Mouse (Mus musculus) ovary, postnatal 36 days (tissue): ENCODE measurements around the gene Med29.

ENCODE experiments used
- DNase-seq: peaks from one replicate; pipeline ENCODE4 v3.0.0; 2022; ENCODE audit warnings: low spot score, mixed read lengths

The Med29 gene

DNA sequence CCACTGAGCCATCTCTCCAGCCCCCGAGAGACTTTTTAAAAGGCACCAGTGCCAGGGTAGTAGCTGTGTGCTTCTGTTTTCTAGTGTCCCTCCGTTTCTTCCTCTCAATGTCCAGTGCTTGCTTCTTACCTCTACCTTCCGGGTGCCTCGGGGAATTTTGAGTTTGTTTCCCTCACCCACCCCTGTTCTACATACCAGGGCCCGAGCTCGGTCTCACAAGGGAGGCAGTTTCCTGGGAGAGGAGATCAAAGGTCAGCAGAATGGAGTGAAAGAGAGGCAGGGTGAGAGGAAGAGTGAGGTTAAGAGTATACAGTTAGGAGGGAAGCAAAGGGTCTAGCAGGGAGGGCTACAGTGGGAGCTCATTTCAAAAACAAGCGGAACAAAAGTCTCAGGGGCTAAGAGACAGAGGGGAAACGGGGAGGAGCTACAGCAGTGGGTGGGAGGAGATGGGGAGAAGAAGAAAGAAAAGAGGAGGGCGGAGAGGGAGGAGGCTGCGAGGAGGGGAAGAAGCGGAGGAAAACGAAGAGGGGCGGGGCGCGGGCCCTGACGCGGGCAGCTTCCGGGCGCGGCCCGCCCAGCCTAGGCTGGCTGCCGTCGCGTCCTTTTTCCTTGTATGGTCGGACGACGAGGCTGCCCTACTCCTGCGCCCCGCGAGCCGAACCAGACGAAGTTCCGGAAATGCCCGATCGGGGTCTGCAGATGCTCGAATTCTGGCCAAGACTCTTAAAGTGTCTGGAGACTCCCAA is 17.2 kb downstream of the Med29 start:
- DNase-seq, result peak; percentile 91

DNA sequence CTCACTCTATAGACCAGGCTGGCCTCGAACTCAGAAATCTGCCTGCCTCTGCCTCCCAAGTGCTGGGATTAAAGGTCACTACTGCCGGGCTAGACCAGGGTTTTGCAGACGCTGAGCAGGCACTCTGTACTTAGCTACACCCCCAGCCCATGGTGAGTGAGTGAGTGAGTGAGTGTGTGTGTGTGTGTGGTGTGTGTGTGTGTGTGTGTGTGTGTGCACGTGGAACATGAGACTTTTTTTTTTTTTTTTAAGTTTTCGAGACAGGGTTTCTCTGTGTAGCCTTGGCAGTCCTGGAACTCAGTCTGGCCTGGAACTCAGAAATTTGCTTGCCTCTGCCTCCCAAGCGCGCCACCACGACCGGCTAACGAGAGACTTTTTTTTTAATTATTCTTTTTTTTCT is 17.9 kb downstream of the Med29 start:
- no peak for DNase-seq

DNA sequence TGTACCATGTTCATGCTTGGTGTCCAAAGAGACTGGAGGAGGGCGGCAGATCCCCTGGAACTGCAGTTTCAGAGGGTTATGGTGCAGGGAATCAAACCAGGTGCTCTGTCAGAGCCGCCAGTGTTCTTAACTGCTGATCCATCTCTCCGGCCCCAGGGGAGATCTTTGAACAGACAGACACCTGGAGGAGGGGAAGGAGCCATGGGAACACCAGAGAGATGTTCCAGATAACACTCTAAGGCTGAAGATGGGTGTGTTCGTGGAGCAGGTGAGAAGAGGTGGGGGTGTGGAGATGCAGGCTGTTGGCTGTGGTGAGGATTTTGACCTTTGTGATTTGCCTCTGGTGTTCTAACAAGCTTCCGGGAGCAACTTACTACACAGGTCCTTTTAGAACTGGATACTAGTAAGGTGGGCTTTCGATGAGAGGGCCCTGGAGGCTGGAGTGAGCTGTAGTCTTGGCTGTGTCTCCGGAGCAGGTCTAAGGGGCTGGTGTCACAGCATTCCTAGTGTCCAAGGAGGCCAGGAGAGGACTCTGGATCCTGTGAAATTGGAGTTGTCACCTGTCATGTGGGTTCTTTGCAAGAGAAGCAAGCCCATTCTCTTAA is 18.5 kb downstream of the Med29 start:
- no peak for DNase-seq

DNA sequence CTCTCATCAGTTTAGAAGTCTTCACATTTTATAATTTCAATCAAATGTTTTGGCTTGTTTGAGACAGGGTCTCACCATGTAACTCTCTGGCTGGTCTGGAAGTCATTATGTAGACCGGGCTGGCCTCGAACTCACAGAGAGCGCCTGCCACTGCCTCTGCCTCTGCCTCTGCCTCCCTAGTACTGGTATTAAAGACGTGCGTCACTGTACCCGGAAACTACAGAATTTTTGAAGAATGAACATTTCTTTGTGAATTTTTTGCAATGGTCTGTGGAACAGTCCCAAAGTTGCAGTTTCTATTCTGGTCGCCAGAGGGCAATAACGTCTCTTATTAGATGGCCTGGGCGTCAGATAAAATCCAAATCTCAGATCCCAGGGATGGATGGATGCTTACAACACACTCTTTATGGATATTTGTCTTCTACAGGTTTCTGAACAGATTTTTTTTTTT is 19.4 kb downstream of the Med29 start:
- DNase-seq, result no peak

DNA sequence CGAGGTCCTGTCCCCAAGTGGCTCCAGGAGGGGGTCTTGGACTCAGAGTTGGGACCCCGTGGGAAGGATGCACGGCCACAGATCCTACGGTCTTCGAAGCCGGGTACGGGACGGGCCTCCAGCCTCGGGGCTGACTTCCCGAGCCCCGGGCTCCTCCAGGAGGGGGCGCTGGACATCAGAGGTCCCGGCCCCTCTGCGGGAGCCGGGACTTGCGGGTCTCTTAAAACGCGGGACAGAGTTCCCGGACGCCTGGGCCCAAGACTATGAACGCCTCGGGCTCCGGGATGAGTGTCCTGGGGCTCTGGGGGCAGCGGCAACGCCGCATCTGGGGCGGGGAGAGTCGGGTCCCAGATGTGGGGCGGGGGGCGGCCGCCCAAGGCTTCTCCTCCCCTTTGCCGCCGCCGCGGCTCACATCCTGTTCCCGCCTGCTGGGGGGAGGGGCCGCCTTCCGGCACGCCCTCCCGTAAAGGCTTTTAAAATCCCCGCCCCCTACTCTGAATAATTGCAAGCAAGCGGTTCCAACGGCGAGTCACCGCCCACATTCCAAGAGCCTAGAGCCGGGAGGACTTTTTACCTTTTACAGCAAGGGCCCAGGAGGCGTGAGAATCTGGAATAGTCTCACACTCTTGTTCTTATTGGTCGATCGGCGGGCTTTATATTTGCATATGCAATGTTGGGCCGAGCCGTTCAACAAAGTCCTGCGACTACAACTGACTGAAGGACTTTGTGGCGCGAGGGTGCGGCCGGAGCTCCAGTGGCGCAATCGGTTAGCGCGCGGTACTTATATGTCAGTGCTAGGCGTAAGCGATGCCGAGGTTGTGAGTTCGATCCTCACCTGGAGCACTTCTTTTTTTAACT is 20.0 kb downstream of the Med29 start, which contains the start of gene Plekhg2:
Plekhg2 (minus strand) TSS at position 349 of the 858 bp plus-strand sequence.
- DNase-seq, result peak; percentile 96

DNA sequence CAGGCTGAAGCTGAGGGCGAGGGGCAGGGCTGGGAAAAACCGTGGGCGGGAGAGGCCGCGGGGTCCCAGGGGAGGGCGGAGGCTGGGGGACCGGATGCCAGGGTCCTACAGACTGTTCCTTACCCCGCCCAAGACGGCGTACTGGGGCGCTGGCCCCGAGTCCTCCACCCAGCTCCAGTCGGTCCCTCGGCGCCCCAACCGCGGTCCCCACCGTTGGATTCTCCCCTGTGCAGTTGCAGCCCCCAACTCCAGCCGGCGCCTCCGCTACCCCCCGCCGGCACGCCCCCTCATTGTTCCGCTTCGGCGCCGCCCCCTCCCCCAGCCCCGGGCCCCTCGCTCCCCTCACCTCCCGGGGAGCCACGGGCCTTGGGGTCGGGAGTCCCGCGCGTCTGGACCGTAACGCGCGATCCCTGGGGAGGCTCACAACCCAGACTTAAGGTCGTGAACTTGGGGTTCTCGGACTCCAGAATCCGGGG is 21.0 kb downstream of the Med29 start:
- peak; percentile 68 for DNase-seq

DNA sequence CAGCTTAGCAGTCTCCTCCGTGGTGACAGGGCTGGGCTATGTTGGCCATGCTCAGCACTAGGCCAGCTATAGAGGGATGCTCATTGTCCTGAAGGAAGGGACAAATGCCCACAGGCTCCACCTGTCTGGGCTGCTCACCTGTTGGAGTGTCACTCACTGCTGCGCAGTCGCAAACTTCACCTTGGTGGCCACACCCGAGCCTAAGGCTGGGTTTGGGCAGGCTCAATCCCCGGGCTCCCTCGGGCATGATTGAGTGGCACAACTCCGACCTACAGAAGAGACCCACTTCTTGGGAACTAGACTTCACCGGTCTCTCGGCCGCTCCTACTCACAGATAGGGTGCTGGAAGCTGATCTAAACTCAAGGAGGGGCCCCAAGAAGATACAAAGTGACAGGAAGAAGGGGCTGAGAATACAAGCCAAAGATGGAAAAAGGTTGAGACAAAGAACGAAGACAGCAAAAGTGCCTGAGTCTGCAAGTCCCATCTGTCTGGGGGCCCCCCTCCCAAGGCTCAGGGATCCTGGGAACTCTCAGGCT is 21.5 kb downstream of the Med29 start:
- DNase-seq, result peak; percentile 34

DNA sequence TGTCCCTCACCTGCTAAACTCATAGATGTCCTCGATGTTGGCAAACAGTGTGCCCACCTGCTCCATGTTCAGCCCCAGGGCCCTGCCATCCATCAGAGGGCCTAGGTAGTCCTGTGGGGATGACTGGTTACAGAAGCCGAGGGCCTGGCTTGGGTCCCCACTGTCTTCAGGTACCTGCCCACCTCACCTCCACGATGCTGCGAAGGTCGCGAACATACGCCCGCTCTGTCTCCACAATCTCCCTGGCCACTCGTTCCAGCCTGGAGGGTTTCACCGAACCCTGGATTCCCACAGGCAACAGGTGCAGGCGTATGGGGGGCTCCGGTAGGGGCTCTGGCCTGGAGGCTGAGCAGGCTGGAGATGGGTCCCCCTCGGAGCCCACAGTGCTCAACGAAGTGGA is 22.5 kb downstream of the Med29 start:
- DNase-seq, result no peak

DNA sequence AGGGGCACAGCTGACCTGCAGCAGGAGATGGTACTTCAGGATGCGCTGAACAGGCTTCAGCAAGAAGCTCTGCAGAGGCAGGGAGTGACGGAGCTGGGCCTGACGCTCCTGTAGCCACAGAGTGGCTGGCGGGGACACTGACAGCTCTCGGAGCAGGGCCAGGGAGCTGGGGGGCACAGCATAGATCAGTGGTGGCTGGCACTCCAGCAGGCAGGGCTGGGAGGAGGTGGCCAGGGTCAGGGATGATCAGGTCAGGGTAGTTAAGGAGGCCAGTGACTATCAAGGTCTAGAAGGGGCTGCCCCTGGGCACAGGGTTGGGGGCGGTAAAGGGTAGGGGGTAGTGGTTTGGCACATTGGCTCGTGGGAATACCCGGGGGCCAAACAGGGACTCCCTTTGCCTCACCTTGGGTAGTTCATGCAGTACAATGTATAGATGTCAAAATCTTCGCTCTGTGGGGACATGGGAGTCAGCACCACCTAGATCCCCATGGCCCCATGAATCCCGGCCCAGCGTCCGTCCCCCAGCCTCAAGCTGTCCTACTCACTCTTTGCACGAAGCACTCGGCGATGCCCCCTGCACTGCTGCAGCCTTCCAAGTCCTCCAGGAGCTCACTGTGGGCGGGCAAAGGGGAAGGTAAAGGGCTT is 24.1 kb downstream of the Med29 start:
- DNase-seq, result no peak

DNA sequence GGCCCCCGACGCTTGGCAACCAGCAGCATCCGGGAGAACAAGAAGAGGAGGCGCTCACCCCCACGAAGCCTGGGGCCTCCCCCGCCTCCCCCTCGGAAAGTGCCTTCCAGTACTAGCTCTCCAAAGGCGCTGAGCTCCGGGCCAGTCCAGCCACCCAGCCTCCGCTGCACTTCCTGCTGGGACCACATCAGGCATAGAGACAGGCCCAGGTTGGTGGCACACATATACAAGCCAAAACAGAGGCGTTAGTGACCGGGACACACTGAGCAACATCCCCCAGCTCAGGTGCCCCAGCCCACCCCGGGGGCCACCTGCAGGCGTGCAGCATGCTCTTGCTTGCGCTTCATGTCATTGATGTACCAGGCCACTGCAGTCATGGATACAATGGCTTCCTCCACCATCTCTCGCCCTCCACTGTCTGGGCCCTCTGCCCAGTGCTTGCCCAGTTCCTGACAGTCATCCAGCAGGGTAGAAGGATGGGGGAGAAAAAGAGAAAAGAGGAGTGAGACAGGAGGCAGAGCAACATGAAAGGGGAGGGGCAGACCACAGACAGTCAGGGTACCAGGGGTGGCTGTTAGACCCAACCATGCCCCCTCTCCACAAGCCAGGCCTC is 24.7 kb downstream of the Med29 start:
- DNase-seq, result no peak

DNA sequence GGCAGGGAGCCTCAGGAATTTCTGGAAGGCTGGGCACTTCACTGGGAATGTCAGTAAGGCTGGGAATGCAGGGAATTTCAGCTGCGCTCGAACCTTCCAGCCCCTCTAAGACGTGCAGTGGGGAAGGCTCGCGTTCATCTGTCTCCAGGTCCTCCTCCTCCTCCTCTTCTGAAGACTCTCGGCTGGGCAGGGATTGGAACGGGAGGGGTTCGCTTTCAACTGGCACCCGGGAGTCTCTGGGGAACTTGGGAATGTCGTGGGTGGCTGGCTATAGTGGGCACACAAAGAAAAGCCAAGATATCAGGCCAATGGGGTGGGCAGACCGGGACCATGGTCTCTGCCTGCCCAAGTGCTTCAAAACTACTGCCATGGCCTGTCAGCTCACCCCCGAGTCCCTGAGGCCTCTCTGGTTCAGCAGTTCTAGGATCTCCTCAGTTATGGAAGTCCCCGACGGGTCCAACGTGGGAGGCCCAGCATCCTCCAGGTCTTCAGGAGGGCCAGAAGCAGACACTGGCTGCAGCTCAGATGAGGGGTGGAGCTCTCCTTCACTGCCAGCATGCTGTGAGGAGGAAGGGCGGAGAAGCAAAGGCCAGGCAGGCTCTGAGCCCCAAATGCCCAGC is 30.0 kb downstream of the Med29 start:
- DNase-seq, result no peak

DNA sequence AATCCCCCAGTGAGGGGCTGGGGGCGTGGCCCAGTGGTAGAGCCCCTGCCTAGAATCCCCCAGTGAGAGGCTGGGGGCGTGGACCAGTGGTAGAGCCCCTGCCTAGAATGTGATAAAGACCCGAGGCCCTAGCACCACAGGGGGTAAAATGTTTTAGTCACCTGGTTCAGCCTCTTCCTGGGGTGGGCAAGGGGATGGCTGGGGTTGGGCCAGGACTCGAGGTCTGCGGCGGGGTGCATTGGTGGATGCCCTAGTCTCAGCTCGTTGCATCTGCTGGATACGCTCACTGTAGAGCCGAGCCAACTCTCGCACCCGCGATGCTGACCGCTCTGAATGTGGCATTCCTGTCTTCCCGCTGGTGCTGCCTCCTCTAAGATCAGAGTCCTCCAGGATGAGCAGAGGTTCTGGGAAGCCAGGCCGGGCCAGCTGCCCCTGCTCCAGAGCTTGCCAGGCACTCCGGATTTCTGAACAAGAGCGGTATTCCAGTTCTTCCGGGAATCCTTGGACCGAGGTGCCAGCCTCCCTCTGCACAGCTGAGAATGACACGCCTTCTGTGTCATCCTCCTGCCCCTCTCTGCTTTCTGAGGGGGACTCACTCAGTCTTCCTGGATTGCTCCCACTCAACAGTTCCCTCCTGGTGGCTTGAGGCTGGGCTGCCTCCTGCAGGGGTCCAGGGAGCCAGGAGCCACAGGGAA is 30.7 kb downstream of the Med29 start:
- no peak for DNase-seq

DNA sequence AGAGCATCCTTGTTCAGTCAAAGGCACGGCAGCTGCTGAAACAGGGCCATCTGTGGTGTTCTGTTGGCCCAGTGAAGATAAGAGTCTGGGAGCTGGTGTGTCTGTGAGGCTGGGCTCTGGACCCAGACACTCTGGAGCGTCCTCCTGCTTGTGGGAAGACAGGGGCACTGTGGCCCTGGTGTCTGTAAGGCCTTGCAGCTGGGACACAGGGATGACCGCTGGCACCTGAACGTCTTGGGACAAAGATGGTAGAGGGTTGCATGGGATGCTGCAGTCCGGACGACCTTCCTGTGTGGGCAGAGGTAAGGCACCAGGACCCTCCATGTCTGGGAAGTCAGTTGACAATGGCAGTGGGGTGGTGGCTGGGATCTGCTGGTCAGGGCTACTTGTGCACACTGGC is 32.2 kb downstream of the Med29 start:
- DNase-seq, result no peak

DNA sequence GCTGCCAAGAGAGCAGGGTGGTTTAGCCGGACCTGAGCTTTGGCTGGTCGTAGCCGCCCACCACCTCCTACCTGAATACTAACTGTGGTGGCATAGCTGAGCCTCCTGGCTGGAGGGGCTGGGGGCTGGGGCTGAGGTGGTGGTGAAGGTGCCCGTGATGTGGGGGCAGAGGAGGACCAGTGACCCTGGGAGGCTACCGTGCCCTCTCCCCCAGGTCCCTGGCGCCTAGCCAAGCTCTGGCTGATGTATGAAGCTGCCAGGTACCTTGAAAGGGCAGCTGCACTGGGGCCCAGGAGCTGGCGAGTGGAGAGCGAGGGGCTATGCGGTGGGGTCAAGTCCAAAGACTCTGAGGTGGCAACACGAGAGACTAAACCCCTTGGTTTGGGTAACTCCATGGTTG is 32.7 kb downstream of the Med29 start:
- DNase-seq, result no peak

DNA sequence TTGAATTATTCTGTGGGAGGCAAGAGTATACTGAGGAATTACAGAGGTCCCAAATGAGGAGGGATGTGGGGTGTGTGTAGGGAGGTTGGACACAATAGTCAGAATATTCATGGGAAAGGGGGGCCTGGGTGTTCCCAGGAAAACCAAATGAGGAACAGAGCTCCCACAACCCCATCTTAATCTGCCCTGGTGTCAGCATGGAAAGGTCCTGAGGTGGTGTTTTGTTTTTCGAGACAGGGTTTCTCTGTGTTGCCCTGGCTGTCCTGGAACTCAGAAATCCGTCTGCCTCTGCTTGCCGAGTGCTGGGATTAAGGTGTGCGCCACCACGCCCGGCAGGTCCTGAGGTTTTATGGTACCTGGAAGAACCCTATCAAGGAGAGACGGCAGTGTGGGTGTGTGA is 34.1 kb downstream of the Med29 start:
- no peak for DNase-seq

DNA sequence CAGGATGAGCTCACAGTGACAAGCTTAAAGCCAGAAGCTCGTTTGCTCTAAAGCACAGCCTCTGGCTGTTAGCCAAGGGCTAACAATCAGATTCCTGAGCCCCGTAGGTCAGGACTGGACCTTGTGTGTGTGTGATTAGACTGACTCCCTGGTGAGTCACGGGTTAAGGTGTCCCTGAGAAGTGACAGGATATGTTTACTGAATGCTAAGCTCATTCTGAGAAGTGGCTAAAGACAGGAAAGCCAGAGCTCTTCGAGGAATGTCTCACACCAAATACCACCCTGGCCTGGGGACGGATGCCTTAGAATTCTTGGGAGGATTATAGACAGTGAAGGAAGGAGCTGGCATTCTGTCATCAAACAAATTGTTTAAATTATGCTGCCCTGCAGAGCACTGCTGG is 34.5 kb downstream of the Med29 start:
- DNase-seq, result no peak

DNA sequence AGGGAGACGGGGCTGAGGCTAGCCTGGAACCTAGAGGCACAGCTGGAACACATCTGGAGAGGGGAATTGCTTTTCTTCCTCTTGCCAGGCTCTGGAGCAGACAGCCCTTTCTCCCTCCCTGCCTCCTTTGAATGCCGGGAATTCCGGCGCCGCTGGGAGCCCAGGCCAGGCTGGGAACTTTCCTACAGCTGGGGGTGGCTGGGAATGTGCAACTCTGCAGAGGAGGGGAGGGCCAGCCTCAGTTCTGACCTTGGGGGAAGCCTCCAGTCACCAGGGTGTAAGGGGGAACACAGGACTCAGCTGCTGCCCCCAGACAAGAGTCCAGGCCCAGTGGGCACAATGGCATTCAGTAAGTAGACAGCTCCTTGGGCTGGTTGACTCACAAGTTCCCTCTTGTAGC is 35.5 kb downstream of the Med29 start:
- peak; percentile 61 for DNase-seq

DNA sequence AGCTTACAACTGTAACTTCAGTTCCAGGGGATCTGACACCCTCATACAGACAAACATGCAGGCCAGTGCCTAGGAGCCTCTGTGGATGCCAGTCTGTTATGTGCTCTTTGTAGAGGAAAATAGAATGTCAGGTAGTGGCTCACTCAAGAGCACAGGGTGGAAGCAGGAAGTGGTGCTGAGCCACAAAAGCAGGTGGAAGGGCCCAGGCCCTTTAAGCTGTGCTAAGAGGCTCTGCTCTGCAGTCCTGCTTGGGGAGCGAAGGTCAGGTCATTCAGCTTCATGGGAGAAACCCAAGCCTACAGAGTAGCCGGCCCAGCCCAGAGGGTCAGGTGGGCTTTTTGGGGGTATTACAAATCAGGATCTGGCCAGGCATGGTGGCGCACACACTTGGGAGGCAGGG is 37.3 kb downstream of the Med29 start:
- DNase-seq, result no peak

DNA sequence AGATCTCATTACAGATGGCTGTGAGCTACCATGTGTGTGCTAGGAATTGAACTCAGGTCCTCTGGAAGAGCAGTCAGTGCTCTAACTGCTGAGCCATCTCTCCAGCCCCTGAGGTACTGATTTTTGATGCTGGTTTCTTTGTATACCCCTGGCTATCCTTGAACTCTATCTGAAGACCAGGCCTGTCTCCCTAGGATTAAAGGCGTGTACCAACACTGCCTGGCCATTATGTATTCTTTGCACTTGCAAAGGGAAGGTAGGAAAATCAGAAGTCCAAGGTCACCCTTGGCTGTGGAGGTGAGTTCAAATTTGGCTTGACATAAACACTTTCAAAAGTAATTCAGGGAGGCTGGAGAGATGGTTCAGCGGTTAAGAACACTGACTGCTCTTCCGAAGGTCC is 37.9 kb downstream of the Med29 start:
- no peak for DNase-seq

DNA sequence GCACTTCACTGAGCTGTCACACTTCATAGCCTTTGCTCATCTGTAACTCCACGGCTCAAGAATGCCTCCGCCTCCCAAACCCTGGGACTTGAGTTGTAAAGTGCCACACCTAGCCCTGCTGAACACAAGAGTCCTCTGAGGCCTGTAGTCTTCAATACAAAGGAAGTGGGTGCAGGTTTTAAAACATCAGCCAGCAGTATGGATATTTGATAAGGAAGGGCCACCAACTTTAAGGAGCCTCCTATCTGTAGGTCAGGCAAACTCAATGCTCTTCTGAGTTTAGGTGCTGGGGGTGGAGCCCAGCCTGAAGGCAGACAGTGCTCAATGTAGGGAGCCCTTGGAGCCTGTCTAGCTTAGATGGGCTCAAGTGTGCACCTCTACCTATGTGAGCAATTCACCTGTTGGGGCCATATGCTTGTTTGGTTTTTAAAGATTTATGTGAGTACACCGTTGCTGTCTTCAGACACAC is 38.4 kb downstream of the Med29 start:
- no peak for DNase-seq
